Comparison of ENCODE assay signal across 9 mouse cellular contexts in genomic region chr7:141361510-141361909, GRCm38 (mm10). TPM values are rescaled to one million over a fixed set of nuclear protein-coding genes. Genes with fewer than 3 reads are reported as not detected.
DNase-seq lines count a peak whose midpoint lies in the region; ATAC-seq lines count a peak whose summit lies in the region.
"Had no signal": no experiment of that assay in that cellular context is flagged by ENCODE, and none has a peak within 500 bp of the region (broad histone marks: within the 10 kb centered on the region; RNA-seq: fewer than 3 reads in every experiment).

No protein-coding gene starts in this region.

- no peak overlapping the region for H3K4me3 ChIP-seq in forebrain, embryonic 13.5 days
- no peak overlapping the region for H3K4me3 ChIP-seq in limb, embryonic 15.5 days
- H3K4me3 ChIP-seq: limb, embryonic 13.5 days had no signal

- no peaks in the 10 kb centered on the region for H3K9me3 ChIP-seq in forebrain, embryonic 13.5 days (replicated peaks)
- H3K9me3 ChIP-seq in limb, embryonic 15.5 days: no peaks in the 10 kb centered on the region
- H3K9me3 ChIP-seq: limb, embryonic 13.5 days had no signal

- H3K27me3 ChIP-seq in forebrain, embryonic 13.5 days: peaks cover 35% of the 10 kb centered on the region
- H3K27me3 ChIP-seq in limb, embryonic 15.5 days: peaks cover 19% of the 10 kb centered on the region

- WGBS in forebrain, embryonic 13.5 days: 8% methylated on average over 24 of the region's 24 CpGs
- 13% methylated on average over 24 of the region's 24 CpGs for WGBS in limb, embryonic 15.5 days

- peak; percentile 32 to 39 for DNase-seq in spleen, adult 18-20 months
- no peak for DNase-seq in spleen, adult 12 weeks (ENCODE audit: low spot score)
- DNase-seq in testis, postnatal 10 days (ENCODE audit: low spot score): peak; percentile 66
- no peak for DNase-seq in adrenal gland, adult (ENCODE audit: inconsistent age in 2 of 2, low spot score in 1 of 2)
- no peak for DNase-seq in MN1 (ENCODE audit: low spot score)
- DNase-seq in heart, postnatal 14 days: no peak

- intact Hi-C loops in heart, postnatal 14 days (cut with DNase I): loop anchor here (5.0 to 10.0 kb wide), 3 partner anchors 134 to 517 kb away; partner anchors contain the start of genes Odf3, Phrf1 and Scgb1c1

- no peaks in the 10 kb centered on the region for H3K36me3 ChIP-seq in forebrain, embryonic 13.5 days (ENCODE audit: poor library complexity, severe bottlenecking)
- no peaks in the 10 kb centered on the region for H3K36me3 ChIP-seq in limb, embryonic 15.5 days
- H3K36me3 ChIP-seq: limb, embryonic 13.5 days had no signal

- no peak for ATAC-seq in forebrain, embryonic 13.5 days
- no peak for ATAC-seq in limb, embryonic 15.5 days (ENCODE audit: insufficient number of reproducible peaks, low FRiP score, low TSS enrichment, low read depth)

- H3K4me1 ChIP-seq in forebrain, embryonic 13.5 days: peaks cover 4% of the 10 kb centered on the region; the same call in 1 of the 2 replicates
- H3K4me1 ChIP-seq in limb, embryonic 15.5 days: peaks cover 5% of the 10 kb centered on the region; the same call in 1 of the 2 replicates

- no peak overlapping the region for H3K27ac ChIP-seq in forebrain, embryonic 13.5 days
- H3K27ac ChIP-seq in limb, embryonic 15.5 days: no peak overlapping the region
- H3K27ac ChIP-seq: limb, embryonic 13.5 days had no signal

- peak overlapping the region; percentile 20; the same call in 1 of the 2 replicates for H3K4me2 ChIP-seq in forebrain, embryonic 13.5 days
- H3K4me2 ChIP-seq in limb, embryonic 15.5 days: 0 out of 2 replicates have a peak overlapping the region, but pooled peaks have one; percentile 12
- H3K4me2 ChIP-seq: limb, embryonic 13.5 days had no signal

- no peak overlapping the region for H3K9ac ChIP-seq in forebrain, embryonic 13.5 days
- no peak overlapping the region for H3K9ac ChIP-seq in limb, embryonic 15.5 days
- H3K9ac ChIP-seq: limb, embryonic 13.5 days had no signal

RNA-seq across cellular contexts. Expression of gene Eps8l2, which starts 22.8 kb away (rescaled TPM):
- 0.43 and 0.64 TPM in 2 replicates for polyA plus RNA-seq in forebrain, embryonic 13.5 days (2015; fragmentation: Nextera tagmentation; extraction: Ambion mirVana)
- polyA plus RNA-seq in limb, embryonic 15.5 days (2015; fragmentation: Nextera tagmentation; extraction: Ambion mirVana): 42.7 and 43.9 TPM in 2 replicates
- 1 to 10 TPM; 2.7 to 3.0 TPM for total RNA-seq in heart, postnatal 14 days (2021)

RNA-seq across cellular contexts. Expression of gene Taldo1, which starts 30.5 kb away (rescaled TPM):
- 386 and 415 TPM in 2 replicates for polyA plus RNA-seq in forebrain, embryonic 13.5 days (2015; fragmentation: Nextera tagmentation; extraction: Ambion mirVana)
- 272 and 290 TPM in 2 replicates for polyA plus RNA-seq in limb, embryonic 15.5 days (2015; fragmentation: Nextera tagmentation; extraction: Ambion mirVana)
- total RNA-seq in heart, postnatal 14 days (2021): 100 to 1,000 TPM; 125 to 126 TPM

RNA-seq across cellular contexts. Expression of gene Tmem80, which starts 34.0 kb away (rescaled TPM):
- 61.3 and 66.0 TPM in 2 replicates for polyA plus RNA-seq in forebrain, embryonic 13.5 days (2015; fragmentation: Nextera tagmentation; extraction: Ambion mirVana)
- polyA plus RNA-seq in limb, embryonic 15.5 days (2015; fragmentation: Nextera tagmentation; extraction: Ambion mirVana): 35.9 and 38.5 TPM in 2 replicates
- total RNA-seq in heart, postnatal 14 days (2021): 10 to 100 TPM; 13.6 to 16.1 TPM

RNA-seq across cellular contexts. Expression of gene Deaf1, which starts 34.0 kb away (rescaled TPM):
- 88.1 and 105 TPM in 2 replicates for polyA plus RNA-seq in forebrain, embryonic 13.5 days (2015; fragmentation: Nextera tagmentation; extraction: Ambion mirVana)
- 68.6 and 70.8 TPM in 2 replicates for polyA plus RNA-seq in limb, embryonic 15.5 days (2015; fragmentation: Nextera tagmentation; extraction: Ambion mirVana)
- total RNA-seq in heart, postnatal 14 days (2021): 10 to 100 TPM; 20.0 to 22.1 TPM

RNA-seq across cellular contexts. Expression of gene Gatd1, which starts 52.4 kb away (rescaled TPM):
- 53.2 and 55.6 TPM in 2 replicates for polyA plus RNA-seq in forebrain, embryonic 13.5 days (2015; fragmentation: Nextera tagmentation; extraction: Ambion mirVana)
- 62.8 and 62.9 TPM in 2 replicates for polyA plus RNA-seq in limb, embryonic 15.5 days (2015; fragmentation: Nextera tagmentation; extraction: Ambion mirVana)
- total RNA-seq in heart, postnatal 14 days (2021): 10 to 100 TPM; 12.5 to 13.3 TPM

Comparison
In these comparisons a context has a peak if more than half of its experiments do, and no peak if none do; other contexts are left out.
1. DNase-seq: peak in spleen, adult 18-20 months (2 of 2) and testis, postnatal 10 days (single experiment); none in spleen, adult 12 weeks (single experiment), adrenal gland, adult (0 of 2), MN1 (single experiment) and heart, postnatal 14 days (0 of 2).
2. RNA of gene Eps8l2, which starts 22.8 kb away (polyA plus RNA-seq): 42.7 to 43.9 TPM in limb, embryonic 15.5 days; 0.43 to 0.64 TPM in forebrain, embryonic 13.5 days; every median in the first group is over 10 times any median in the second.